Mouse (Mus musculus) bone marrow macrophage, adult 2 months (primary cell): Measurements from ENCODE around the gene Dock4. TPM values are rescaled to one million over a fixed set of nuclear protein-coding genes. Genes with fewer than 3 reads are reported as not detected.
"Not testable (repeated sequence)": the region's sequence is repeated elsewhere in the genome, so short reads cannot be mapped to it uniquely, and the experiment has no call there.

Source experiments
- H3K27ac ChIP-seq: 2 replicates; pipeline ENCODE4 v1.5.1; 2012; ENCODE audit warnings: low read depth, low read length; ENCODE audit not compliant: insufficient read depth
- H3K4me1 ChIP-seq: 2 replicates; pipeline ENCODE4 v1.6.1; 2012; ENCODE audit warnings: low read length; ENCODE audit not compliant: control insufficient read depth, insufficient read depth
- H3K4me3 ChIP-seq: 2 replicates; pipeline ENCODE4 v1.5.1; 2012; ENCODE audit warnings: mild to moderate bottlenecking, low read length, moderate library complexity; ENCODE audit not compliant: insufficient read depth
- CTCF ChIP-seq: IDR thresholded peaks from 2 replicates; pipeline ENCODE4 v1.5.1; 2012; ENCODE audit warnings: low read depth, mild to moderate bottlenecking, low read length, moderate library complexity
- POLR2A ChIP-seq: IDR thresholded peaks from 2 replicates; pipeline ENCODE4 v1.6.1; 2012; ENCODE audit warnings: mild to moderate bottlenecking, low read depth, low read length, borderline replicate concordance
- polyA plus RNA-seq: library from polyadenylated mRNA; stranded (reverse); fragments of >200 nt; gene quantifications from 2 replicates; pipeline ENCODE4 v1.2.4, GENCODE M21; 2012; ENCODE audit not compliant: missing spikeins, insufficient read depth, insufficient read length

Dock4 gene
- polyA plus RNA-seq, 1 experiment: 18.6 TPM

DNA sequence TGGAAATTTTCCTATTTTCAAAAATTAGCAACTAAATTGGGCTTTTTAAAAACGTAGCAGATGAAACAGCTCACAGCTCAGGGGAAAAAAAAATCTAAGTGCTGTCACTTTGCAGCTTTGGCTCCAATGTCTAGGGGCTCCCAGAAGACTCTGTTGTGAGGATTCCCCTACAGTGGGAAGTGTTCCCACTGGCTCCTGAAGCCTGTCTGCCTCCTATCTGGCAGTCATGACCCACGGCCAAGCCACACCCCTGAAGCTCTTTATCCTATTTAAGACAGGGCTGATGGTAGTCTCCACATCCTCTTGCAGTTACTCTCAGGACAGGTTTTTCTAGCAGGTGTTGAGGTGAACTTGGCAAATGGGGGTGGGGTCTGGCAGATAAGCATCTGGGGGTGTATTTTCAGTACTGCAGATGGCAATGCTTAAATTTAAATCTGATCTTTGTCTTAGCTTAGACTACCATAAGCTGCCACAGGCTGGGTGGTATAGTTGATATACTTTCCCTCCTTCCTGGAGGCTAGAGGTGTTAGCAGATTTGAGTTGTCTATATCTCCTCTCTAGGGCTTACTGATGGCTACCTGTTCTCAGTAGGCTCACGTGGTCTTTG is 397.8 kb downstream of the Dock4 start:
- TF ChIP-seq CTCF (no peak), POLR2A (no peak)
- Histone ChIP-seq H3K27ac (no peak overlapping the region), H3K4me1 (no peaks in the 10 kb centered on the region), H3K4me3 (no peak overlapping the region)

DNA sequence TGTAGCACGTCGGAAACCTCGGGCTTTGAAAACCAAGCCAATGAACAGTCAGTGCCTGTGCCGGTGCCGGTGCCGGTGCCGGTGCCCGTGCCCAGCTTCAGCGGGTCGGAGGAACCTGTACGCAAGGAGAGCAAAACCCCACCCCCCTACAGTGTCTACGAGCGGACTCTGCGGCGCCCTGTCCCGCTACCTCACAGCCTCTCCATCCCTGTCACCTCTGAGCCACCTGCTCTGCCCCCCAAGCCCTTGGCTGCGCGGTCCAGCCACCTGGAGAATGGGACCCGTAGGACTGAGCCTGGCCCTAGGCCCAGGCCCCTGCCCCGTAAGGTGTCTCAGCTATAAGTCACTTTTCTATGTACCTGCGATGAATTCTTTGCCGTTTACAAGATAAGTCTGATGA is 398.6 kb downstream of the Dock4 start:
- H3K4me3 ChIP-seq: no peak overlapping the region
- H3K27ac ChIP-seq: no peak overlapping the region
- no peaks in the 10 kb centered on the region for H3K4me1 ChIP-seq
- TF ChIP-seq POLR2A (no peak), CTCF (no peak)

DNA sequence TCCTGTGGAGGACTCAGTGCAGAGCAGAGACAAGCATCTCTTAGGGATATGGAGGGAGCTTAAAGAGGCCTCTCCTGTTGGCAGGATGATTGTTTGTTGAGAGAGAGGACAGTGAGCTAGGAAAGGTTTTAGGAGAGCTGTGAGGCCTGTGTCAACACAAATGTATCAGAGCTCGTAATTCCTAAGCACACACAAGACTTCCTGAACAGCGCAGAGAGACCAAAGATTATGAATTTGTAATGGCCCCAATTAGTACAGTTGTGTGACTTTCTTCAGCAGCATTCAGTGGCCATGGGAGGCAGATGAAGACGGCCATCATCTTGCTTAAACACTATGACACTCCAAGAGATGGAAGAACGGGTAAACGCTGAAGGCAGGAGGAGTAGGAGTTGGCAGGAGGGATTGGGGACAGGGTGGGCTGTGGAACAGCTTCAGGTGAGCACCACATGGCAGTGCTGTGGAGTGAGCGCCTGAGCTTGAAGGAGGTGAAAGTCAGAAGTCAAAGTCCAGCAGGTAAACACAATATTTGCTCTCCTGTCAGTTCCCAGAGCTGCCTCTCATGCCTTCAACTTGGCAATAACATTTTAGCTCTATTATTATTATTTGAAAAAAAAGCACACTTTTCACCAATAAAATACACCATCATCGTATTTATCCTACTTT is 409.1 kb downstream of the Dock4 start:
- no peaks in the 10 kb centered on the region for H3K4me1 ChIP-seq
- H3K27ac ChIP-seq: no peak overlapping the region
- no peak for TF ChIP-seq POLR2A
- TF ChIP-seq CTCF: no peak
- no peak overlapping the region for H3K4me3 ChIP-seq

DNA sequence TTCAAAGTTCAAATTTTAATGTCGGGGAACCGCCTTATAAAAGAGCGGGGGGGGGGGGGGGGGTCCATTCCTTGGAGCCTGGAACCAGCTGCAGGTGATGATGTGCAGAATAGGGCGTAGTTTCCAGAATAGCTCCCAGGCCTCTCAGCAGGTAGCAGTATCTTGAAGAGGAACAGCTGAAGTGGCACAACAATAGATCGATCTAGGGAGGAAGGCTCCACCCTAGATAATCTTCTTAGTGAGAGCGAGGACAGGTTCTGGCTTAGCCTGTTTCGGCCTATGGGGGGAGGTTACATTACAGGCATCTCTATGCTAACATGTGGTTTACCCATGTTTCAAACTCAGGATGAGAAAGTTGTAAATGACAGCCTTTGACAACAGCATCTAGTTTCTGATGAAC is 411.7 kb downstream of the Dock4 start:
- TF ChIP-seq POLR2A: no peak
- TF ChIP-seq CTCF: no peak
- Histone ChIP-seq H3K4me3 (no peak overlapping the region), H3K27ac (no peak overlapping the region), H3K4me1 (no peaks in the 10 kb centered on the region)

DNA sequence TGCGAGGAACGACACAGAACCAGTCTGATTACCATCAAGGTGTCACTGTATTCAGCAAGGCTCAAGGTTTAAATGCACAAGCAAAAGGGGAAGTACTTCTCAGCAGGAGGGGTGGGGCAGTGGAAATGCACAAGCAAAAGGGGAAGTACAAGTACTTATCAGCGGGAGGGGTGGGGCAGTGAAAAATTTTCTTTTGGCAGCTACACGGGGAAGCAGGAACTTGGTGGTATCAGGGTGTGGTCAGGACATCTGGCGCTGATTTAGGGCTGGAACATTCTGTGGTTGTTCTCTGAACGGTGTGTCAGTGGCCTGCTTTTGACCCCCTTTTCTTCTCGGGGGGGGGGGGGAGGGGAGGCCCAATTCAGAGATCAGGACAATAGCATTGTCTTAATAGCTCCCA is 413.0 kb downstream of the Dock4 start:
- not testable (repeated sequence) for H3K4me3 ChIP-seq, H3K4me1 ChIP-seq, H3K27ac ChIP-seq

DNA sequence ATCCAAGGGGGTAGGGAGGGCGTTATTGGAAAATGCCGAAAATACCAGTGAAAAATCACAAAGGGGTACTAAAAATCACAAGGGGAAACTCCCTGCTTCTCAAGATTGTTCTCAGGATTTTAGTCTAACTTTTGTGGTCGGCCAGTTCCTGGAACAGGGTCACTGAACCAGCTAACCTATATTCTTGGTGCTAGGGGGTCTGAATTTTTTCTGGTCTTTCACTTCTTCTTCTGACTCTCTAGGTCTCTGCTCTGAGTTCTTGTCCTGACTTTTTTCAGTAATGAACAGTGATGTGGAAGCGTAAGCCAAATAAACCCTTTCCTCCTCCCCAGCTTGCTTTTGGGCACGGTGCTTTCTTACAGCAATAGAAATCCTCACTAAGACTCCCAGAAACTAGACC is 424.6 kb downstream of the Dock4 start:
- H3K27ac ChIP-seq: no peak overlapping the region
- TF ChIP-seq POLR2A (no peak), CTCF (no peak)
- H3K4me1 ChIP-seq: no peaks in the 10 kb centered on the region
- H3K4me3 ChIP-seq: no peak overlapping the region

DNA sequence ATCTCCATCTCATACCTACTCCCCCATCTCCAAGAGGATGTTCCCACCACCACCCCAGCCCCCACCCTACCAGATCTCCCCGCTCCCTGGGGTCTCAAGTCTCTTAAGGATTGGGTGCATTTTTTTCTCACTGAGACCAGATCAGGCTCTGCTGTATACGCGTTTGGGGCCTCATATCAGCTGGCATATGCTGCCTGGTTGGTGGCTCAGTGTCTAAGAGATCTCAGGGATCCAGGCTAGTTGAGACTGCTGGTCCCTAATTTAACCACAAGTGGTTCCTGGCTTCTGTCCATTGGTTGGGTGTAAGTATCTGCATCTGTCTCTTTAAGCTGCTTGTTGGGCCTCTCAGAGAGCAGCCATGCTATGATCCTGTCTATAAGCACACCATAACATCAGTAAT is 427.0 kb downstream of the Dock4 start:
- no peak overlapping the region for H3K4me3 ChIP-seq
- H3K27ac ChIP-seq: no peak overlapping the region
- H3K4me1 ChIP-seq: no peaks in the 10 kb centered on the region
- TF ChIP-seq CTCF (no peak), POLR2A (no peak)

DNA sequence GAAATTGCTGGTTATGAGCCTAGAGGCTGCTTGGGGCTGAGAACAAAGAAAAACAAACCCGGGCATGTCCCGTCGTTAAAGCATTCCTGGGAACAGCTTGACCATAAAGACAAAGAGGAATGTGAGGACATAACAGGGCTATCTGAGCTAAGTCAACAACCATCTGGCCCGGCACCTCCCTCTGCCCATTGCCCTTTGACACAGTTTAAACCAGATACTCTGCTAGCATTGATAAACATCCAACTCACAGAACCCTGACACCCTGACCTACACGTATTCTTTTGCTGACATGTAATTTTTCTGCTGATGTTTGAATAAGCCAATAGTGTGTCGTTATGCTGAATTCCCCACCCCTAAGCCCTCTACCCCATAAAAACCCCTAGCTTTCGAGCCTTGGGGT is 427.5 kb downstream of the Dock4 start:
- not testable (repeated sequence) for H3K4me3 ChIP-seq, H3K4me1 ChIP-seq, H3K27ac ChIP-seq

DNA sequence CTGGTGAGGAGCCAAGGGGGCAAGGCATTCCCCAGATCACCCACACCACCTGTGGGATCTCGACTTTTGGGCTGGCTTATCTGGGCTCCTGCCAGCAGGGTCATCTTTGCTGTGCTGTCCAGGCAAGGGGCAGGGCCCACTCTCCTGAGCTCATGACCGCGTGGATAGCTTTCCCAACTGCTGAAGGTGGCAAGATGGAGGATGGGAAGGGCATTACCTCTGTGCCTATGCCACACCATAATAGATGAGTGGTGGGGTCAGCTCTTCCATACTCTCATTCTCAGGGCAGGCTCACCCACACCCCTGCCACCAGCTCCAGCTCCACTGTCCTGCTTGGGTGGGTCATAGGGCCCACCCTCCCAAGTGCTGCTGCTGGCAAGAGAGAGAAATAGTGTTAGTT is 439.2 kb downstream of the Dock4 start:
- H3K27ac ChIP-seq: no peak overlapping the region
- no peak overlapping the region for H3K4me3 ChIP-seq
- H3K4me1 ChIP-seq: no peaks in the 10 kb centered on the region
- no peak for TF ChIP-seq POLR2A
- TF ChIP-seq CTCF: no peak

DNA sequence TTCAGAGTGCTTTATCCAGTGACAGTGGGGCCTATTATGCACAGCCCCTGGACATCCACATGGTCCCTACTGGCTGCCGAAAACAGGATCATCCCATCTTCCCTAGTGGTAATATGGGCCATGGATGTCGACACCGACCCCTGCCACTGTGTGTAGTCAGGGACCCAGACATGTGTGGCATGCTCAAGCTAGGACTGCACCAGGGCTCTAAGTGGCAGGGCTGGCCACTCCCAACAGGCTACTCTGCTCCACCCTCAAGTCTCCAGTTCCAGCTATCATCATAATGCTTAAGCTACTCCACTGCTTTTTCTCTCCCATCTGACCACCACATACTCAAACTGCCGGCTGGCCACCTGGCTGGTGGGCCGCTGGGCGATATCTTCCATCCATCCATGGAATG is 439.6 kb downstream of the Dock4 start:
- Histone ChIP-seq H3K27ac (no peak overlapping the region), H3K4me1 (no peaks in the 10 kb centered on the region), H3K4me3 (no peak overlapping the region)
- TF ChIP-seq CTCF: no peak
- TF ChIP-seq POLR2A: no peak

DNA sequence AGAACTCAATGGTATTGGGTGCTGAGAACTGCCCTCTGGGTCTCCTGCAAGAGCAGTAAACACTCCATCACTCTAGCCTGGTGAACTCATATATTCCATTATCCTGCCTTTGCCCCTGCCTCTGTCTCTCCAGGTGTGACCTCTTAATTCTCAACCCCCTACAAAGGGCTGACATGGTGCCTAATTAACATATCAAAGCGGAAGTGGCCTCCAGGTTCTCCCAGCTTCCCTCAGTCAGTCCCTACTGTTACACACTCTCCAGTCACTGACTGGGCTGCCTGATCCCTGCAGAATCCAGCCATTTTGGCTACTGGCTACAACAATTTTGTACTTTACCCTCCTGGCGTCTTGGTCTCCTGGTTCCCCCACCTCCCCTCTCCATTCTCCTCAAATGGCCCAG is 441.7 kb downstream of the Dock4 start:
- TF ChIP-seq CTCF: no peak
- no peak for TF ChIP-seq POLR2A
- H3K4me3 ChIP-seq: no peak overlapping the region
- no peaks in the 10 kb centered on the region for H3K4me1 ChIP-seq
- no peak overlapping the region for H3K27ac ChIP-seq

DNA sequence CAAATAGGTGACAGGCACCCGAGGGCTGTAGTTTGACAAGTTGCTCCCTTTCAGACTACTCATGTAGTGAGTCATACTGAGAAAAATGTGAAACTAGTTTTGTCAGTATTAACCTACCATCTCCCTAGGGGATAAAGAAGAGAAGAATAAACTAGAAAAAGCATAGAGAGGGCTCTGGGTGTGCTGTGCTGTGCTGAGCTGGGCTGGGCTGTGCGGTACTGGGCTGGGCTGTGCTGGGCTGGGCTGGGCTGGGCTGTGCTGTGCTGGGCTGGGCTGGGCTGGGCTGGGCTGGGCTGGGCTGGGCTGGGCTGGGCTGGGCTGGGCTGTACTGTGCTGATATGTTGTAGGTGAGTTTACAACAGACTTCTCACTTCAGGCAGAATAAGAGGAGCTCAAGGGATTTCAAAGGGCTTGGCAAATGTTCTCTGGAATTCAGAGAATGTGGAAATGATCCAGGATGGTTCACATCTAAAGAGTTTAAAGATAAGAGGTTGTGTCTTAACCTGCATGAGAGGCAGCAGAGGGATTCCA is 442.6 kb downstream of the Dock4 start:
- no peak overlapping the region for H3K27ac ChIP-seq
- no peak overlapping the region for H3K4me3 ChIP-seq
- no peaks in the 10 kb centered on the region for H3K4me1 ChIP-seq

More for the DNA sequence above, 442.6 kb downstream of the Dock4 start:
- no peak for TF ChIP-seq POLR2A
- TF ChIP-seq CTCF: no peak
